Mouse (Mus musculus) spleen, adult 2 months (tissue): ENCODE results near the gene 2900026A02Rik. TPM values are rescaled to one million over a fixed set of nuclear protein-coding genes. Genes with fewer than 3 reads are reported as not detected.

ENCODE experiments used
- DNase-seq, 2 experiments: peaks; one replicate each; pipeline versions ENCODE4 v3.0.0 to v3.0.0-alpha.2; 2012 to 2021; ENCODE audit warnings: low spot score in 2 of 2, low read depth in 1 of 2
- H3K27ac ChIP-seq: fragments of 200-500 bp; 2 replicates; pipeline ENCODE4 v1.5.1; 2012; ENCODE audit warnings: low read length, inconsistent platforms; ENCODE audit not compliant: insufficient read depth
- H3K27me3 ChIP-seq: fragments of 200-500 bp; 2 replicates; pipeline ENCODE4 v1.6.1; 2012; ENCODE audit warnings: mild to moderate bottlenecking, moderate library complexity, low read length, inconsistent platforms; ENCODE audit not compliant: control insufficient read depth, insufficient read depth
- H3K36me3 ChIP-seq: fragments of 200-500 bp; 2 replicates; pipeline ENCODE4 v1.6.1; 2012; ENCODE audit warnings: mild to moderate bottlenecking, low read length, inconsistent platforms; ENCODE audit not compliant: control insufficient read depth, insufficient read depth
- H3K4me1 ChIP-seq: fragments of 200-500 bp; 2 replicates; pipeline ENCODE4 v1.6.1; 2011; ENCODE audit warnings: inconsistent platforms; ENCODE audit not compliant: control insufficient read depth, insufficient read depth, insufficient read length
- H3K4me3 ChIP-seq: fragments of 200-500 bp; 2 replicates; pipeline ENCODE4 v1.5.1; 2011; ENCODE audit warnings: mild to moderate bottlenecking, inconsistent platforms; ENCODE audit not compliant: insufficient read depth, insufficient read length; ENCODE audit errors: extremely low read depth
- CTCF ChIP-seq: fragments of 200-500 bp; IDR thresholded peaks from 2 replicates; pipeline ENCODE4 v1.5.1; 2011; ENCODE audit warnings: mild to moderate bottlenecking, inconsistent platforms; ENCODE audit not compliant: insufficient read depth, insufficient read length, insufficient replicate concordance; ENCODE audit errors: extremely low read depth
- POLR2A ChIP-seq: fragments of 200-500 bp; IDR thresholded peaks from 2 replicates; pipeline ENCODE4 v1.6.1; 2011; ENCODE audit warnings: low read depth, low read length, inconsistent platforms
- WGBS: fragments of 180-500 bp; shearing (Covaris S2); methylation state at CpG from one replicate; pipeline ENCODE4 v1.1.7; 2018; 5-methylcytosine and 5-hydroxymethylcytosine counted together
- polyA plus RNA-seq: library from polyadenylated mRNA; depleted of rRNA; stranded (reverse); fragments of >200 nt; gene quantifications from 2 replicates; pipeline ENCODE4 v1.2.3, GENCODE M21; 2012

2900026A02Rik gene
- polyA plus RNA-seq, 1 experiment: 5.1 TPM

GRCm38 (mm10) chr5:113195451-113195850 lies 25.6 kb downstream of the 2900026A02Rik start:
- H3K4me3 ChIP-seq: no peak overlapping the region
- no peak overlapping the region for H3K27ac ChIP-seq
- no peak for DNase-seq
- H3K4me1 ChIP-seq: no peaks in the 10 kb centered on the region
- no peaks in the 10 kb centered on the region for H3K36me3 ChIP-seq
- TF ChIP-seq CTCF (no peak), POLR2A (no peak)
- 71% methylated on average over 12 of the region's 12 CpGs for WGBS
- no peaks in the 10 kb centered on the region for H3K27me3 ChIP-seq

DNA sequence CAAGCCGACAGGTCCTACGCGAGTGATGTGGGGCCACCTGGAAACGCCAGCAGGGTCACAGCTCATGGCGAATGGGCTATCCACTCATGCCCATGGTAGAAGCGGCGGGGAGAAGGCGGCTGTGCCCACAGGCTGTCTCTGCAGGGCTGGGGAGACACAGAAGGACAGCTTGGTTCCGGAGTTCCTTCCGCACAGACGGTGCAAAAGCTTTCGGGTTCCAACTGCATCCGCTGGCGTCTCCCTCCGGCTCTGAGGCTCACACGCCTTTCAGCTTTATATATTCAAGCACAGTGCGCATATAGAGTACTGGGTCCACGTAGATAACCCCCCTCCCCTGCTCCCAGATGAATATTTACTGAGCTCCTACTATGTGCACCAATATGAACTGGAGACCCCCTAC lies 27.3 kb downstream of the 2900026A02Rik start:
- no peak for TF ChIP-seq POLR2A
- no peak for TF ChIP-seq CTCF
- Histone ChIP-seq H3K27ac (no peak overlapping the region), H3K4me3 (no peak overlapping the region), H3K27me3 (no peaks in the 10 kb centered on the region), H3K36me3 (no peaks in the 10 kb centered on the region), H3K4me1 (no peaks in the 10 kb centered on the region)
- no peak for DNase-seq
- WGBS: 89% methylated on average over 18 of the region's 18 CpGs

- Histone ChIP-seq H3K4me3 (no peak overlapping the region), H3K27ac (no peak overlapping the region), H3K4me1 (no peaks in the 10 kb centered on the region), H3K27me3 (no peaks in the 10 kb centered on the region), H3K36me3 (no peaks in the 10 kb centered on the region)
- no peak for TF ChIP-seq POLR2A
- TF ChIP-seq CTCF: no peak
- 89% methylated on average over 14 of the region's 14 CpGs for WGBS
- DNase-seq: no peak
Measured at GRCm38 (mm10) chr5:113191901-113192300, 29.1 kb downstream of the 2900026A02Rik start.

- TF ChIP-seq POLR2A (no peak), CTCF (no peak)
- no peak for DNase-seq
- Histone ChIP-seq H3K36me3 (no peaks in the 10 kb centered on the region), H3K27ac (no peak overlapping the region), H3K4me3 (no peak overlapping the region), H3K4me1 (no peaks in the 10 kb centered on the region), H3K27me3 (no peaks in the 10 kb centered on the region)
- 82% methylated on average over 14 of the region's 14 CpGs for WGBS
Measured at GRCm38 (mm10) chr5:113190558-113190957, 30.5 kb downstream of the 2900026A02Rik start.

- Histone ChIP-seq H3K36me3 (no peaks in the 10 kb centered on the region), H3K27me3 (no peaks in the 10 kb centered on the region)
- WGBS: 29% methylated on average over 6 of the region's 6 CpGs
Measured at GRCm38 (mm10) chr5:113181441-113181840, 39.6 kb downstream of the 2900026A02Rik start.

GRCm38 (mm10) chr5:113180755-113181154 lies 40.3 kb downstream of the 2900026A02Rik start:
- H3K4me3 ChIP-seq: no peak overlapping the region
- 77% methylated on average over 15 of the region's 15 CpGs for WGBS
- H3K36me3 ChIP-seq: no peaks in the 10 kb centered on the region
- TF ChIP-seq CTCF (no peak), POLR2A (no peak)
- no peaks in the 10 kb centered on the region for H3K4me1 ChIP-seq
- no peak for DNase-seq
- H3K27me3 ChIP-seq: no peaks in the 10 kb centered on the region
- peak overlapping the region; percentile 33; the same call in 1 of the 2 replicates for H3K27ac ChIP-seq

More at GRCm38 (mm10) chr5:113181441-113181840, 39.6 kb downstream of the 2900026A02Rik start:
- no peak for TF ChIP-seq POLR2A
- no peak for TF ChIP-seq CTCF
- no peak for DNase-seq
- Histone ChIP-seq H3K4me3 (no peak overlapping the region), H3K4me1 (no peaks in the 10 kb centered on the region), H3K27ac (no peak overlapping the region)

DNA sequence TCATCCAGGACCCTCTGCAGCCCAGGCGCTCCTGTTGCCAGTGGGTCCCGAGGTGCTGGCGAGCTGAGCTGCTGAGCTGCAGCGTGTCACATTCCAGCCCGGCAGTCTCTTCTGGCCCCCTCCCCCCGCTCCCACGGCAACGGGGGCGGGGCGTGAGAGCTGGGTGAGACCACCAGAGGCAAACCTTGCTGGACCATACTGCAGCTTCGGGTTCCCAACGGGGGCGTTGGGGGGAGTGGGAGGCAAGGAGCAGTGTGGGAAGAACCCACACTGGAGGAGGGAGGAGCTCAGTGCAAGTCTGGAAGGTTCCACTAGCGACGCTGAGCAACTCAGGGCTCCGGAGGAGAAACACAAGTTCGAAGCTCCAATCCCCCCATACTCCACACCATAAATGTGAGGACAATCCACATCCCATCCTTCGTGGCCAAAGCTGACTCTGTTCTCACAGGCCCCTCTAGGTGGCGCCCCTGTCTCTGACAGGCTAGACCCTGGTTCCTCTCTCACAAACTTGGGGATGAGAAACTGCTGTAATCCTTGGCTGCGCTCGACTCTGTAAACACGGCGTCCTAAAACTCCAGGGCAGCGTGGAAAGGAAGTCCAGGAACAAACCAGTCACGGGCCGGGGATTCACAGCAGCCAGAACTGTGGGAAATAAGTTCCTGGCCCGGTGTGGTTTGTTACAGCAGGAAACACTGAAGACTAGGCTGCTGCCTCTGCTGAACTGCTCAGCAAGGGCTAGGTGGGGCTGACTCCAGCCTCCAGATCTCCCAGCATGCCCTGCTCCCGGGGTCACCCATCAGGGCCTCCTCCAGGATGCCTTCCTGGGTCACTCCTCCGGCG lies 41.0 kb downstream of the 2900026A02Rik start:
- H3K27ac ChIP-seq: peak overlapping the region; percentile 33; the same call in 1 of the 2 replicates

More for the DNA sequence above, 41.0 kb downstream of the 2900026A02Rik start:
- no peaks in the 10 kb centered on the region for H3K36me3 ChIP-seq
- peak overlapping the region; percentile 44; the same call in 1 of the 2 replicates for H3K4me3 ChIP-seq
- 9% methylated on average over 30 of the region's 30 CpGs for WGBS
- DNase-seq: peak in 1 of 2 experiments; percentile 55
- no peaks in the 10 kb centered on the region for H3K27me3 ChIP-seq
- TF ChIP-seq CTCF (peak; percentile 76; the same call in 1 of the 2 replicates), POLR2A (no peak)
- no peaks in the 10 kb centered on the region for H3K4me1 ChIP-seq
